Mouse (Mus musculus): Measurements from ENCODE around the gene Lonp2. TPM values are rescaled to one million over a fixed set of nuclear protein-coding genes. Genes with fewer than 3 reads are reported as not detected.

Lonp2 gene
- polyA plus RNA-seq, 1 experiment, result 31.4 TPM

DNA sequence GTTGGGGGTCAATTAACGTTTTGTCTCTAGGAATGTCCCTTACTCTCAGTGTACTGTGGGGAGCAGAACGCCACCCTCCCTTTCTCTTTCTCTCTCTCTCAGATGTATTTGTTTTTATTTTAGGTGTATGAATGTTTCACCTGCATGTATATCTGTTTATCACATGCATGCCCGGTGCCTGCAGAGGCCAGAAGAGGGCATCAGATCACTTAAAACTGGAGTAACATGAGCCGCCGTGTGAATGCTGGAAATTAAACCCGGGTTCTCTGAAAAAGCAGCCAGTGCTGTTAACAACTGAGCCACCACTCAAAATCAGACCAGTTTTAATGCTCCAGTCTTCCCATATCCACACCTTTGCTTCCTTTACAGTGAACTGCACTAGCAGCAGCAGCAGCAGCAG is 37.2 kb upstream of the Lonp2 start:
- Histone ChIP-seq H3K27me3 (ENCODE audit: control insufficient read depth, insufficient read depth, insufficient read length) (peaks cover 10% of the 10 kb centered on the region), H3ac (ENCODE audit: control insufficient read depth, insufficient read length) (no peak overlapping the region), H3K79me2 (ENCODE audit: control insufficient read depth, insufficient read depth) (no peaks in the 10 kb centered on the region), H3K4me2 (ENCODE audit: low read depth) (no peak overlapping the region), H3K36me3 (ENCODE audit: control insufficient read depth, insufficient read depth) (no peaks in the 10 kb centered on the region), H3K4me3 (no peak overlapping the region)
- TF ChIP-seq MYOG (IDR thresholded peaks at IDR 0.05; ENCODE audit: control insufficient read depth in 1 of 3, insufficient read depth in 1 of 3, insufficient read length in 2 of 3, low read depth in 2 of 3) (no peak), TCF3 (IDR thresholded peaks at IDR 0.05; ENCODE audit: insufficient read length, low read depth) (no peak), MAX (IDR thresholded peaks at IDR 0.05; ENCODE audit: low read depth) (no peak), POLR2AphosphoS2 (IDR thresholded peaks at IDR 0.05; ENCODE audit: insufficient read length, low read depth) (no peak), MYOD1 (IDR thresholded peaks at IDR 0.05; ENCODE audit: control insufficient read depth in 1 of 3, insufficient read length in 2 of 3, low read depth in 2 of 3) (no peak), TCF12 (IDR thresholded peaks at IDR 0.05; ENCODE audit: insufficient read depth, poor library complexity, severe bottlenecking) (no peak)

DNA sequence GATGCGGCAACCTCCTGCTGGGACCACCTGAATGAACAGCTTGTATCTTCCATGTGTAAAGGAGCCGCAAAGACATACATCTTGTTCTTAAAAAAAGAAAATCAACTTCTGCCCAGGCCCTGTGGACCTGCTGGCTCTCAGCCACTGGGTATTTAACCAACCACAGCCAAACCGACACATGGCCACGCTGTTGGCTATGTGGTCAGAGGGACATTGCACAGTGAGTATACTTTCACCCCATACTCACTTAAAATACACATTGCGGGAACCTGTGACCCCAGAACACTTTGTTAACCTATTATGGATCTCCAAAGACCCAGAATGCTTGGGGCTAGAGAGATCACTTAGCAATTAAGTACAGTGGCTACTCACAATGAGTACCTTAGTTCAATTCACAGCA is 35.5 kb upstream of the Lonp2 start:
- no peak for TF ChIP-seq MYOG (IDR thresholded peaks at IDR 0.05; ENCODE audit: control insufficient read depth in 1 of 3, insufficient read depth in 1 of 3, insufficient read length in 2 of 3, low read depth in 2 of 3)
- no peak for TF ChIP-seq CEBPB (IDR thresholded peaks at IDR 0.05; ENCODE audit: insufficient read depth, poor library complexity, severe bottlenecking)
- no peak for TF ChIP-seq USF1 (IDR thresholded peaks at IDR 0.05; ENCODE audit: low read depth)
- no peak for TF ChIP-seq E2F4 (IDR thresholded peaks at IDR 0.05; ENCODE audit: insufficient read depth)
- TF ChIP-seq TCF3 (IDR thresholded peaks at IDR 0.05; ENCODE audit: insufficient read length, low read depth), result no peak
- no peak for TF ChIP-seq POLR2A (IDR thresholded peaks at IDR 0.05; ENCODE audit: insufficient read length, low read depth)
- TF ChIP-seq REST (IDR thresholded peaks at IDR 0.05; ENCODE audit: insufficient read depth, insufficient read length), result no peak

DNA sequence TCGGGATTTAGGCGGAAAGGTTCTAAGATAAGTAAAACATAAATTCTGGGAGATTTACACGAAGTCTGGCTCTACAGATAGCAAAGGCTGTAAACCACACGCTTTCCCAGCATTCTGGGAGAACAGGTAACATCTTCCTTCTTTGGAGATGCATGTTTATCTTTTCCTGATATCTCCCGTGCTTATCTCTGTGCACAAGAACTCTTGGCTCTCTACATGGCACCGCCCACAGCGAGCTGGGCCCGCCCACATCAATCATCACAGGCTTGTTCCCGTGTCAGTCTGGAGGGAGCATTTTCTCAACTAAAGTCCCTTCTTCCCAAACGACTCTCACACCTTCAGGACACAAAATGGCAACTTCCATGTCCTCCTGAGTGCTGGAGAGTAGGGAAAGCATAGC is 30.7 kb upstream of the Lonp2 start:
- Histone ChIP-seq H3K36me3 (ENCODE audit: control insufficient read depth, insufficient read depth) (no peaks in the 10 kb centered on the region), H3K79me2 (ENCODE audit: control insufficient read depth, insufficient read depth) (no peaks in the 10 kb centered on the region), H3ac (ENCODE audit: control insufficient read depth, insufficient read length) (no peak overlapping the region), H3K4me2 (ENCODE audit: low read depth) (no peak overlapping the region), H3K4me3 (no peak overlapping the region), H3K27me3 (ENCODE audit: control insufficient read depth, insufficient read depth, insufficient read length) (peaks cover 18% of the 10 kb centered on the region)
- TF ChIP-seq USF1 (IDR thresholded peaks at IDR 0.05; ENCODE audit: low read depth), result no peak
- TF ChIP-seq MYOG (IDR thresholded peaks at IDR 0.05; ENCODE audit: control insufficient read depth in 1 of 3, insufficient read depth in 1 of 3, insufficient read length in 2 of 3, low read depth in 2 of 3), result no peak
- TF ChIP-seq MAX (IDR thresholded peaks at IDR 0.05; ENCODE audit: low read depth), result no peak
- TF ChIP-seq POLR2A (IDR thresholded peaks at IDR 0.05; ENCODE audit: insufficient read length, low read depth), result no peak
- TF ChIP-seq E2F4 (IDR thresholded peaks at IDR 0.05; ENCODE audit: insufficient read depth), result no peak
- no peak for TF ChIP-seq CEBPB (IDR thresholded peaks at IDR 0.05; ENCODE audit: insufficient read depth, poor library complexity, severe bottlenecking)

More for the DNA sequence above, 35.5 kb upstream of the Lonp2 start:
- Histone ChIP-seq H3K27me3 (ENCODE audit: control insufficient read depth, insufficient read depth, insufficient read length) (peaks cover 10% of the 10 kb centered on the region), H3K4me2 (ENCODE audit: low read depth) (no peak overlapping the region), H3K4me3 (no peak overlapping the region), H3K79me2 (ENCODE audit: control insufficient read depth, insufficient read depth) (no peaks in the 10 kb centered on the region), H3ac (ENCODE audit: control insufficient read depth, insufficient read length) (no peak overlapping the region), H3K36me3 (ENCODE audit: control insufficient read depth, insufficient read depth) (no peaks in the 10 kb centered on the region)

DNA sequence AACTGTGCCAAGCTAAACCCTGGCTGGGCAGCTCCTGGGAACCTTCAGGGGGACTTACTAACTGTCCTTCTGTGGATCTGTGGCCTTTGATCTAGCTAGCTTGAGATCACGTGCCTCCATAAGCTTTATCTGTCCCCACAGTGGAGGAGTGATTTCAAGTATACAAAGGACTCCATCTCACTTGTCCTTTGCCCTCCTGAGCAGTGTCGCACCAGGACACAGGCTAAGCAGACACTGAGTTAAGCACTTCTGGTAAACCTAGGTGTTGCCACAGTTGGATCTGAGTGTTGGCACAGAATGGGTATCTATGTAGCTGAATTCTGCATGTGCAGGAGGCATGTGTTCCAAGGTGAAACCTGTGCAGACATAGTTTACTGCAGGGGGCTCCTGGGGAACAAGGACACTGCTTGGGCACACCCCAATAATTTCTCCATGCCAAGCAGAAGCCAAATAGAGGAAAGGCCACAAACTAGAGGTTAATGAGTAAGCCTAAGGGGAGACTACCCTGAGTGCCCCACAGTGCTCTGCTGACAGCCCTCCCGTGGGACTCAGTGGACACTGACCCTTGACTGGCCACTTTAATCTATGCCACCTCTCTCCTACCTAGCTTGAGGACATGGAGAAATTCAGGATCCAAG is 29.6 kb upstream of the Lonp2 start:
- Histone ChIP-seq H3K4me3 (no peak overlapping the region), H3K36me3 (ENCODE audit: control insufficient read depth, insufficient read depth) (no peaks in the 10 kb centered on the region), H3ac (ENCODE audit: control insufficient read depth, insufficient read length) (no peak overlapping the region), H3K79me2 (ENCODE audit: control insufficient read depth, insufficient read depth) (no peaks in the 10 kb centered on the region), H3K4me2 (ENCODE audit: low read depth) (no peak overlapping the region), H3K27me3 (ENCODE audit: control insufficient read depth, insufficient read depth, insufficient read length) (peaks cover 29% of the 10 kb centered on the region)
- no peak for TF ChIP-seq TCF3 (IDR thresholded peaks at IDR 0.05; ENCODE audit: insufficient read length, low read depth)
- no peak for TF ChIP-seq POLR2AphosphoS2 (IDR thresholded peaks at IDR 0.05; ENCODE audit: insufficient read length, low read depth)
- no peak for TF ChIP-seq CEBPB (IDR thresholded peaks at IDR 0.05; ENCODE audit: insufficient read depth, poor library complexity, severe bottlenecking)
- no peak for TF ChIP-seq REST (IDR thresholded peaks at IDR 0.05; ENCODE audit: insufficient read depth, insufficient read length)
- no peak for TF ChIP-seq MYOG (IDR thresholded peaks at IDR 0.05; ENCODE audit: control insufficient read depth in 1 of 3, insufficient read depth in 1 of 3, insufficient read length in 2 of 3, low read depth in 2 of 3)
- no peak for TF ChIP-seq SRF (IDR thresholded peaks at IDR 0.05; ENCODE audit: control insufficient read depth, insufficient read length, low read depth)
- no peak for TF ChIP-seq E2F4 (IDR thresholded peaks at IDR 0.05; ENCODE audit: insufficient read depth)

DNA sequence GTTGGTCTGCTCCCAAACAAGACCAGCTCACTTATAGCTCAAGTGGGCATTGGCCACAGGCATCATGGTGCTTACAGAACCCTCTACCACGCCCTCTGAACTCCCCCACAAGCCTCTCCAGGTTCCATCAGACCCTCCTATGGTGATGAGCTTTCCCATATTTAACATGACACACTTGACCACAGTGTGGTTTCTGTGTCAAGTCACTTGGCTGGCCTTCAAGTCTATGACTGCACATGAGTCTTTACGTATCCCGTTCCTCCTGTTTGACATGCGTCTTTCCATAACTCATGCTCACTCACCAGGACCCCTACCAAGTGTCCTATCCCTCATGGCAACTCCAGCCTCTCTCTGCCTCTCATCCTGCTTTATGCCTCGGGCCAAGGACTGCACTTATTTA is 28.2 kb upstream of the Lonp2 start:
- Histone ChIP-seq H3K27me3 (ENCODE audit: control insufficient read depth, insufficient read depth, insufficient read length) (peaks cover 39% of the 10 kb centered on the region), H3K79me2 (ENCODE audit: control insufficient read depth, insufficient read depth) (no peaks in the 10 kb centered on the region), H3K4me2 (ENCODE audit: low read depth) (no peak overlapping the region), H3K4me3 (no peak overlapping the region), H3K36me3 (ENCODE audit: control insufficient read depth, insufficient read depth) (no peaks in the 10 kb centered on the region), H3ac (ENCODE audit: control insufficient read depth, insufficient read length) (no peak overlapping the region)
- TF ChIP-seq TCF3 (IDR thresholded peaks at IDR 0.05; ENCODE audit: insufficient read length, low read depth), result no peak

DNA sequence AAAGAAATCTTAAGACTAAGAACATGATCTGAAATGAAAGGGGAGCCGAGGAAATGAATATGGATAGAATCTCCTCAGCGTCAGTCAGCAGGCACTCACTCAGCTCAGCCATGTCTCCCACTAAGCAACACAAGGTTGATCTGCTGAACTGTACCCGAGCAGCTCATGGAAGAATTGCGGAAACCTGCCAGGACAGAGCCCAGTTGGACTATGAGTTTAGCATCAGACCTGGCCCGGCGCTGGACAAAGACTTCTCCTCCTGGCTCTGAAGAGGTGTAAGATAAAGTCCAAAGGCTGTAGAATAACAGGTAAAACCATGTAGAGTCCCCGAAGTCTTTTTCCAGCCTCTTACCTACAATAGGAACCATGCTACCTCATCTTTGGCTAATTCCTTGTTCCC is 26.2 kb upstream of the Lonp2 start:
- H3K4me2 ChIP-seq (ENCODE audit: low read depth), result no peak overlapping the region
- no peak overlapping the region for H3ac ChIP-seq (ENCODE audit: control insufficient read depth, insufficient read length)
- H3K27me3 ChIP-seq (ENCODE audit: control insufficient read depth, insufficient read depth, insufficient read length), result peaks cover 45% of the 10 kb centered on the region
- H3K79me2 ChIP-seq (ENCODE audit: control insufficient read depth, insufficient read depth), result no peaks in the 10 kb centered on the region
- no peak overlapping the region for H3K4me3 ChIP-seq
- no peaks in the 10 kb centered on the region for H3K36me3 ChIP-seq (ENCODE audit: control insufficient read depth, insufficient read depth)
- TF ChIP-seq E2F4 (IDR thresholded peaks at IDR 0.05; ENCODE audit: insufficient read depth), result no peak
- no peak for TF ChIP-seq TCF12 (IDR thresholded peaks at IDR 0.05; ENCODE audit: insufficient read depth, poor library complexity, severe bottlenecking)
- no peak for TF ChIP-seq POLR2AphosphoS2 (IDR thresholded peaks at IDR 0.05; ENCODE audit: insufficient read length, low read depth)
- TF ChIP-seq SRF (IDR thresholded peaks at IDR 0.05; ENCODE audit: control insufficient read depth, insufficient read length, low read depth), result no peak
- no peak for TF ChIP-seq REST (IDR thresholded peaks at IDR 0.05; ENCODE audit: insufficient read depth, insufficient read length)
- no peak for TF ChIP-seq POLR2A (IDR thresholded peaks at IDR 0.05; ENCODE audit: insufficient read length, low read depth)
- TF ChIP-seq MAX (IDR thresholded peaks at IDR 0.05; ENCODE audit: low read depth), result no peak
- no peak for TF ChIP-seq MYOD1 (IDR thresholded peaks at IDR 0.05; ENCODE audit: control insufficient read depth in 1 of 3, insufficient read length in 2 of 3, low read depth in 2 of 3)
- no peak for TF ChIP-seq MYOG (IDR thresholded peaks at IDR 0.05; ENCODE audit: control insufficient read depth in 1 of 3, insufficient read depth in 1 of 3, insufficient read length in 2 of 3, low read depth in 2 of 3)
- no peak for TF ChIP-seq CEBPB (IDR thresholded peaks at IDR 0.05; ENCODE audit: insufficient read depth, poor library complexity, severe bottlenecking)
- no peak for TF ChIP-seq USF1 (IDR thresholded peaks at IDR 0.05; ENCODE audit: low read depth)
